Mouse (Mus musculus) MEL (cell line): ENCODE results near the gene Abcc1. TPM values are rescaled to one million over a fixed set of nuclear protein-coding genes. Genes with fewer than 3 reads are reported as not detected.

Experiments used
- DNase-seq: peaks from one replicate; pipeline ENCODE4 v3.0.0; 2011; ENCODE audit warnings: low read depth, low spot score
- H3K27ac ChIP-seq: 2 replicates; pipeline ENCODE4 v1.5.1; 2012; ENCODE audit warnings: low read depth, mild to moderate bottlenecking, control low read depth, low read length, moderate library complexity; ENCODE audit not compliant: control insufficient read depth
- H3K27me3 ChIP-seq, 2 experiments: fragments of 150-350 bp in 1 of 2; sonication (generic) in 1 of 2; 2 replicates each; pipeline ENCODE4 v1.6.1; 2012; ENCODE audit warnings: low read length in 2 of 2, mild to moderate bottlenecking in 2 of 2, improper control_type of control experiment in 1 of 2, moderate library complexity in 1 of 2; ENCODE audit not compliant: insufficient read depth in 2 of 2, control insufficient read depth in 1 of 2
- H3K36me3 ChIP-seq, 2 experiments: 2 replicates each; pipeline ENCODE4 v1.6.1; 2012 to 2014; ENCODE audit warnings: low read length in 2 of 2, improper control_type of control experiment in 1 of 2, inconsistent platforms in 1 of 2, mild to moderate bottlenecking in 1 of 2; ENCODE audit not compliant: insufficient read depth in 2 of 2, control insufficient read depth in 1 of 2
- H3K4me1 ChIP-seq, 2 experiments: fragments of 150-350 bp in 1 of 2; sonication (generic) in 1 of 2; 2 replicates each; pipeline ENCODE4 v1.6.1; 2012; ENCODE audit warnings: low read length in 2 of 2, improper control_type of control experiment in 1 of 2, mild to moderate bottlenecking in 1 of 2; ENCODE audit not compliant: insufficient read depth in 2 of 2, control insufficient read depth in 1 of 2
- H3K4me3 ChIP-seq, 2 experiments: fragments of 150-350 bp in 1 of 2; sonication (generic) in 1 of 2; 2 replicates each; pipeline ENCODE4 v1.5.1; 2012; ENCODE audit warnings: low read depth in 2 of 2, low read length in 2 of 2, mild to moderate bottlenecking in 2 of 2, moderate library complexity in 2 of 2, control low read depth in 1 of 2, improper control_type of control experiment in 1 of 2; ENCODE audit not compliant: control insufficient read depth in 1 of 2, insufficient read depth in 1 of 2
- H3K79me2 ChIP-seq: 2 replicates; pipeline ENCODE4 v1.6.1; 2012; ENCODE audit warnings: mild to moderate bottlenecking, low read length, moderate library complexity; ENCODE audit not compliant: control insufficient read depth, poor library complexity, insufficient read depth
- H3K9ac ChIP-seq: 2 replicates; pipeline ENCODE4 v1.6.1; 2012; ENCODE audit warnings: low read depth, mild to moderate bottlenecking, control low read depth, low read length, moderate library complexity; ENCODE audit not compliant: control insufficient read depth, poor library complexity, severe bottlenecking
- H3K9me3 ChIP-seq: fragments of 150-350 bp; sonication (generic); replicated peaks from 2 replicates; pipeline ENCODE4 v1.6.1; 2012; ENCODE audit warnings: mild to moderate bottlenecking, low read length, improper control_type of control experiment, moderate library complexity; ENCODE audit not compliant: insufficient read depth
- BHLHE40 ChIP-seq: IDR thresholded peaks from 2 replicates; pipeline ENCODE4 v1.6.1; 2012; ENCODE audit warnings: low read depth, mild to moderate bottlenecking, inconsistent platforms, low read length, improper control_type of control experiment, borderline replicate concordance
- CHD1 ChIP-seq: IDR thresholded peaks from 2 replicates; pipeline ENCODE4 v1.6.1; 2012; ENCODE audit warnings: low read depth, mild to moderate bottlenecking, inconsistent platforms, low read length, improper control_type of control experiment
- CTCF ChIP-seq, 3 experiments: IDR thresholded peaks in 2 of 3; conservative IDR thresholded peaks in 1 of 3; 2 replicates each; pipeline ENCODE4 v1.5.1; 2011 to 2012; ENCODE audit warnings: low read length in 3 of 3, low read depth in 2 of 3, mild to moderate bottlenecking in 2 of 3, improper control_type of control experiment in 1 of 3, inconsistent platforms in 1 of 3, mixed read lengths in 1 of 3, moderate library complexity in 1 of 3; ENCODE audit not compliant: control insufficient read depth in 1 of 3, insufficient read depth in 1 of 3, poor library complexity in 1 of 3, severe bottlenecking in 1 of 3
- E2F4 ChIP-seq: IDR thresholded peaks from 2 replicates; pipeline ENCODE4 v1.6.1; 2011; ENCODE audit warnings: low read depth, low read length, improper control_type of control experiment, borderline replicate concordance
- ELF1 ChIP-seq: IDR thresholded peaks from 2 replicates; pipeline ENCODE4 v1.6.1; 2014; ENCODE audit warnings: low read depth, mild to moderate bottlenecking, inconsistent platforms, low read length, improper control_type of control experiment, moderate library complexity
- EP300 ChIP-seq, 2 experiments: IDR thresholded peaks; 2 replicates each; pipeline ENCODE4 v1.6.1; 2011; ENCODE audit warnings: improper control_type of control experiment in 2 of 2, low read length in 2 of 2, low read depth in 1 of 2, mild to moderate bottlenecking in 1 of 2
- ETS1 ChIP-seq: IDR thresholded peaks from 2 replicates; pipeline ENCODE4 v1.6.1; 2012; ENCODE audit warnings: low read depth, mild to moderate bottlenecking, inconsistent platforms, low read length, improper control_type of control experiment, moderate library complexity
- HCFC1 ChIP-seq: IDR thresholded peaks from 2 replicates; pipeline ENCODE4 v1.6.1; 2012; ENCODE audit warnings: low read depth, mild to moderate bottlenecking, inconsistent platforms, low read length, improper control_type of control experiment, moderate library complexity
- KAT2A ChIP-seq: conservative IDR thresholded peaks from 2 replicates; pipeline ENCODE4 v1.6.1; 2012; ENCODE audit warnings: low read depth, low read length, improper control_type of control experiment, inconsistent platforms
- MAX ChIP-seq: IDR thresholded peaks from 2 replicates; pipeline ENCODE4 v1.6.1; 2011; ENCODE audit warnings: low read length, improper control_type of control experiment
- MAZ ChIP-seq: IDR thresholded peaks from 2 replicates; pipeline ENCODE4 v1.6.1; 2012; ENCODE audit warnings: low read depth, mild to moderate bottlenecking, inconsistent platforms, low read length, improper control_type of control experiment
- MEF2A ChIP-seq: IDR thresholded peaks from 2 replicates; pipeline ENCODE4 v1.6.1; 2014; ENCODE audit warnings: low read depth, mild to moderate bottlenecking, inconsistent platforms, low read length, improper control_type of control experiment; ENCODE audit not compliant: poor library complexity, insufficient replicate concordance, severe bottlenecking; ENCODE audit errors: extremely low read depth
- MYC ChIP-seq: IDR thresholded peaks from 2 replicates; pipeline ENCODE4 v1.6.1; 2011; ENCODE audit warnings: low read depth, mild to moderate bottlenecking, low read length, improper control_type of control experiment, moderate library complexity
- NRF1 ChIP-seq: IDR thresholded peaks from 2 replicates; pipeline ENCODE4 v1.6.1; 2014; ENCODE audit warnings: low read depth, mild to moderate bottlenecking, inconsistent platforms, low read length, improper control_type of control experiment, moderate library complexity; ENCODE audit not compliant: poor library complexity, insufficient read depth, severe bottlenecking
- POLR2A ChIP-seq, 2 experiments: IDR thresholded peaks; 2 replicates each; pipeline ENCODE4 v1.6.1; 2011 to 2012; ENCODE audit warnings: low read length in 2 of 2, mild to moderate bottlenecking in 2 of 2, control low read depth in 1 of 2, improper control_type of control experiment in 1 of 2, low read depth in 1 of 2, moderate library complexity in 1 of 2; ENCODE audit not compliant: control insufficient read depth in 1 of 2, insufficient read depth in 1 of 2, poor library complexity in 1 of 2
- POLR2AphosphoS2 ChIP-seq: IDR thresholded peaks from 2 replicates; pipeline ENCODE4 v1.6.1; 2011; ENCODE audit warnings: low read length, improper control_type of control experiment
- POLR2AphosphoS5 ChIP-seq: IDR thresholded peaks from 2 replicates; pipeline ENCODE4 v1.6.1; 2012; ENCODE audit warnings: low read depth, borderline replicate concordance, mild to moderate bottlenecking, inconsistent platforms, low read length, moderate library complexity, mixed read lengths
- RCOR1 ChIP-seq: IDR thresholded peaks from 2 replicates; pipeline ENCODE4 v1.6.1; 2012; ENCODE audit warnings: low read depth, mild to moderate bottlenecking, inconsistent platforms, low read length, improper control_type of control experiment
- TAL1 ChIP-seq: IDR thresholded peaks from 2 replicates; pipeline ENCODE4 v1.6.1; 2012; ENCODE audit warnings: mild to moderate bottlenecking, inconsistent platforms, low read length, moderate library complexity, mixed read lengths
- TBP ChIP-seq: IDR thresholded peaks from 2 replicates; pipeline ENCODE4 v1.8.0; 2011; ENCODE audit warnings: low read depth, low read length, improper control_type of control experiment
- TCF12 ChIP-seq: IDR thresholded peaks from 2 replicates; pipeline ENCODE4 v1.6.1; 2014; ENCODE audit warnings: low read depth, mild to moderate bottlenecking, inconsistent platforms, low read length, improper control_type of control experiment, moderate library complexity
- UBTF ChIP-seq: IDR thresholded peaks from 2 replicates; pipeline ENCODE4 v1.6.1; 2012; ENCODE audit warnings: low read depth, mild to moderate bottlenecking, inconsistent platforms, low read length, improper control_type of control experiment, moderate library complexity, borderline replicate concordance; ENCODE audit not compliant: insufficient read depth
- USF1 ChIP-seq: IDR thresholded peaks from 2 replicates; pipeline ENCODE4 v1.6.1; 2014; ENCODE audit warnings: low read depth, mild to moderate bottlenecking, inconsistent platforms, low read length, improper control_type of control experiment, moderate library complexity
- USF2 ChIP-seq, 2 experiments: IDR thresholded peaks; 2 replicates each; pipeline ENCODE4 v1.6.1; 2011 to 2012; ENCODE audit warnings: improper control_type of control experiment in 2 of 2, low read length in 2 of 2, borderline replicate concordance in 1 of 2, inconsistent platforms in 1 of 2, low read depth in 1 of 2, mild to moderate bottlenecking in 1 of 2; ENCODE audit not compliant: insufficient read depth in 1 of 2
- ZC3H11A ChIP-seq: IDR thresholded peaks from 2 replicates; pipeline ENCODE4 v1.6.1; 2012; ENCODE audit warnings: low read depth, mild to moderate bottlenecking, inconsistent platforms, low read length, improper control_type of control experiment
- ZNF384 ChIP-seq: IDR thresholded peaks from 2 replicates; pipeline ENCODE4 v1.6.1; 2012; ENCODE audit warnings: low read depth, mild to moderate bottlenecking, inconsistent platforms, low read length, improper control_type of control experiment
- polyA plus RNA-seq, 2 experiments: library from polyadenylated mRNA; stranded (reverse) in 1 of 2; unstranded in 1 of 2; fragments of >175 nt in 1 of 2; fragments of >200 nt in 1 of 2; gene quantifications; 2 replicates each; pipeline versions ENCODE4 v1.2.1 to v1.2.4; 2012; ENCODE audit warnings: low replicate concordance in 2 of 2, low read depth in 1 of 2; ENCODE audit not compliant: insufficient read length in 2 of 2, insufficient read depth in 1 of 2, missing spikeins in 1 of 2
- total RNA-seq: library from RNA; depleted of rRNA; stranded (reverse); fragments of 300-350 nt; gene quantifications from 2 replicates; pipeline ENCODE4 v1.2.3, GENCODE M21; 2012

Gene Abcc1
- total and polyA plus RNA-seq, 3 experiments: 31.5 to 39.8 (median 34.2) TPM

- TF ChIP-seq KAT2A (no peak), MAX (peak; percentile 39), RCOR1 (peak; percentile 73; the same call in 1 of the 2 replicates), MAZ (no peak), NRF1 (no peak), TCF12 (peak; percentile 38; the same call in 1 of the 2 replicates)
- TF ChIP-seq, all 39 proteins: peak for 8
These were observed 9.8 kb upstream of the Abcc1 start (continued) for GRCm38 (mm10) chr16:14351571-14351970.

- H3K4me1 ChIP-seq: peaks cover 15 to 34% of the 10 kb centered on the region in 2 experiments
- no peak for TF ChIP-seq RCOR1
- no peak for TF ChIP-seq TAL1
- TF ChIP-seq TBP: peak; percentile 70
- no peak for TF ChIP-seq TCF12
- TF ChIP-seq MYC: no peak
- TF ChIP-seq E2F4: no peak
These were observed 9.1 kb upstream of the Abcc1 start for GRCm38 (mm10) chr16:14352234-14352633.

GRCm38 (mm10) chr16:14352663-14353062 is 8.7 kb upstream of the Abcc1 start:
- Histone ChIP-seq H3K27ac (peak overlapping the region; percentile 96), H3K79me2 (no peaks in the 10 kb centered on the region), H3K4me1 (peaks cover 17 to 38% of the 10 kb centered on the region in 2 experiments), H3K36me3 (peaks cover 0 to 49% of the 10 kb centered on the region in 2 experiments; a peak in 2 of 4 replicates), H3K27me3 (no peaks in the 10 kb centered on the region), H3K4me3 (0 out of 4 replicates have a peak overlapping the region, but pooled peaks of 1 of the 2 experiments have one; percentile 10), H3K9me3 (no peaks in the 10 kb centered on the region), H3K9ac (peak overlapping the region; percentile 50)
- DNase-seq: peak; percentile 70
- TF ChIP-seq POLR2A (IDR thresholded peaks at IDR 0.05; ENCODE audit: control insufficient read depth in 1 of 2, insufficient read depth in 1 of 2, low read depth in 1 of 2, low read length in 2 of 2, poor library complexity in 1 of 2) (no peak), KAT2A (no peak), ZNF384 (peak; percentile 79), MAX (no peak), CTCF (IDR thresholded peaks at IDR 0.05 in 2 of 3, conservative IDR thresholded peaks at IDR 0.05 in 1 of 3; ENCODE audit: control insufficient read depth in 1 of 3, insufficient read depth in 1 of 3, low read depth in 2 of 3, low read length in 3 of 3, poor library complexity in 1 of 3, severe bottlenecking in 1 of 3) (no peak), POLR2AphosphoS2 (no peak), TBP (no peak), ETS1 (peak; percentile 47), MYC (no peak), BHLHE40 (no peak), USF1 (no peak), USF2 (IDR thresholded peaks at IDR 0.05; ENCODE audit: borderline replicate concordance in 1 of 2, insufficient read depth in 1 of 2, low read depth in 1 of 2, low read length in 2 of 2) (no peak), TCF12 (no peak), E2F4 (no peak), NRF1 (no peak), HCFC1 (no peak), POLR2AphosphoS5 (no peak), UBTF (no peak), EP300 (IDR thresholded peaks at IDR 0.05; ENCODE audit: low read depth in 1 of 2, low read length in 2 of 2) (peak; percentile 21 to 67; a peak in 1 of 4 replicates), CHD1 (no peak), MAZ (no peak), ELF1 (no peak), ZC3H11A (no peak), MEF2A (no peak)

More at GRCm38 (mm10) chr16:14352234-14352633, 9.1 kb upstream of the Abcc1 start:
- H3K27me3 ChIP-seq: no peaks in the 10 kb centered on the region
- H3K36me3 ChIP-seq: peaks cover 0 to 44% of the 10 kb centered on the region in 2 experiments; a peak in 2 of 4 replicates
- peak overlapping the region; percentile 50 for H3K9ac ChIP-seq
- no peaks in the 10 kb centered on the region for H3K79me2 ChIP-seq
- DNase-seq: peak; percentile 55
- H3K9me3 ChIP-seq: no peaks in the 10 kb centered on the region
- H3K27ac ChIP-seq: peak overlapping the region; percentile 96
- no peak overlapping the region for H3K4me3 ChIP-seq
